Mouse (Mus musculus) megakaryocyte, adult 5-6 weeks (primary cell): ENCODE measurements around the gene 2610528A11Rik. TPM values are rescaled to one million over a fixed set of nuclear protein-coding genes. Genes with fewer than 3 reads are reported as not detected.

ENCODE experiments used
- ATAC-seq: 2 replicates; pipeline ENCODE4 v1.8.0; 2016; ENCODE audit warnings: mild to moderate bottlenecking, inconsistent platforms; ENCODE audit not compliant: poor library complexity, severe bottlenecking
- total RNA-seq, 2 experiments: library from RNA; stranded (forward) in 1 of 2; stranded (reverse) in 1 of 2; fragments of 153-499, 151-499 nt in 1 of 2; fragments of 221-1000, 200-1000 nt in 1 of 2; gene quantifications; 2 replicates each; pipeline versions ENCODE4 v1.2.3 to v1.2.4; 2015 to 2017

2610528A11Rik gene
- total RNA-seq, 2 experiments from 2014 or later, result 0.55 to 1.1 TPM

- no peak for ATAC-seq
These were observed 18.3 kb downstream of the 2610528A11Rik start for GRCm38 (mm10) chr14:37095556-37095955.

- ATAC-seq, result no peak
These were observed 19.4 kb downstream of the 2610528A11Rik start for GRCm38 (mm10) chr14:37094436-37094835.

DNA sequence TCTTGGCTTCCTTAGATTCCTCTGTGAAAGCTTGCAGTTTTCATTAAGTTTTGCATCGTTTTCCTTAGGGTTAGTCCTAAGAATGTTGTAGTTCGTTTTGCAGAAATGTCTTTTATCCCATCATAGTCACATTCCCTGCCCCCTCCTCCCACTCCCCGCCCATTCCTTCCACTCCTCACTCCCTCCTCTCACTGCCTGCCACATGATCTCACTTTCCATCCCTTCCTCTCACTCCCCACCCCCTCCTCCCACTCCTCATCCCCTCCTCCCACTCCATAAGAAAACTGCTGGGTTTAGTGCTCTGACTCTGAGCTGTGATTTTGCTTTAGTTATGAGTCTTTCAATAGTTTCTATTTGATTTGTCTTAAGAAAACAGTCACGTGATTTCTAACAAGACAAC lies 30.1 kb downstream of the 2610528A11Rik start:
- no peak for ATAC-seq

GRCm38 (mm10) chr14:37080724-37081123 lies 33.1 kb downstream of the 2610528A11Rik start:
- ATAC-seq, result no peak

DNA sequence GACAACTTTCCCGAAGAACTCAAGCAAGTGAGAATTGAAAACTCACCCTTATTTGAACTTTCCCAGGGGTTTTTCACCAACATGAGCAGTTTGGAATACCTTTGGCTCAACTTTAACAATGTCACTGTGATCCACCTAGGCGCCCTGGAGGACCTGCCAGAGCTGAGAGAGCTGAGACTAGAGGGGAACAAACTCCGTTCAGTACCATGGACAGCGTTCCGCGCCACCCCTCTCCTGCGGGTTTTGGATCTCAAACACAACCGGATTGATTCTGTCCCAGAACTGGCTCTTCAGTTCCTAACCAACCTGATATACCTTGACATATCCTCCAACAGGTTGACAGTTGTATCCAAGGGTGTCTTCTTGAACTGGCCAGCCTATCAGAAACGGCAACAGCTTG lies 45.3 kb downstream of the 2610528A11Rik start:
- ATAC-seq, result no peak

GRCm38 (mm10) chr14:37067629-37068028 lies 46.2 kb downstream of the 2610528A11Rik start, which contains the start of gene Lrit2:
Gene Lrit2 (plus strand): TSS chr14:37067929.
- no peak for ATAC-seq

DNA sequence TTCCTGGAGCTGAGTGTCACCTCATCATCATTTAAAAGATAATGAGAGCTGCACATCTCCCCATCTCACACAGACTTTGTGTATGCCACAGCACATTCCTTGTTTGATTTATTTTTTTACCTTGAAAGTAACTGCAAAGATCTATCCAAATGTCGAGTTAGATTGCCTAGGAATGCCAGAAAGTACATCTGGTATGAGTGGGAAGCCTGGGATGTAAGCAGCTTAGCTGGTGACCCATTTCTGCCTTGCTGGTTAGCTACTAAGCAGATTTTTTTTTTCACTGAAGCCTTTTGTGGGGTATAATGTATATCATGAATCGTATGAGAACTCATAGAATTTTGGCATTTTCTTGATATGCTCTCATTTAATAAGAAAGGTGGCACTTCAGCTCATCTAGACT lies 47.2 kb downstream of the 2610528A11Rik start:
- no peak for ATAC-seq

DNA sequence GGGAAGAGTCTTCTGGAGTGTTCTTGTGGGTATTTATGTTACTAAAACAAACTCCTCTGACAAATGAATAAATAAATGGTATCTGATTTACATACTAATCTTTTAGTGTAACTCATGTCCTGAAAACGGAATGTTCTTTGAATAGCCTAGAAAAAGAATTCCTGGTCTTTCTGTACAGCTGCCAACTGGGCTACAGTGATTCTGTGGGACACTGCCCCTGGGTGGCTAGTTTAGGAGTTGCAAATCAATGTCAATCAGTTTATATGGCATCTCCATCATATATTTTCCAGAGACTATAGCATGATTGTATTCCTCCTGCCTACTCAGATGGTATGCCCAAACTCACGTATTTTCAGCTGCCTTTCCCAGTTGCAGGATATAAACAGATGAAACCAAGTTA lies 49.0 kb downstream of the 2610528A11Rik start:
- ATAC-seq, result no peak

Other genes with a start within 250 kb of the 2610528A11Rik start
- 11.4 and 15.1 TPM in 2 replicates for gene Ccser2, start 145.2 kb downstream of the 2610528A11Rik start, total RNA-seq (2015)
- gene Ccser2, start 145.2 kb downstream of the 2610528A11Rik start, total RNA-seq (2017), result 11.6 and 11.9 TPM in 2 replicates
- gene Rgr, start 65.1 kb downstream of the 2610528A11Rik start, total RNA-seq (2015), result not detected in 2 replicates
- gene Rgr, start 65.1 kb downstream of the 2610528A11Rik start, total RNA-seq (2017), result not detected in 2 replicates
- gene Lrit1, start 59.2 kb downstream of the 2610528A11Rik start, total RNA-seq (2015), result not detected in 2 replicates
- gene Lrit1, start 59.2 kb downstream of the 2610528A11Rik start, total RNA-seq (2017), result not detected in 2 replicates
- not detected in 2 replicates for gene Lrit2, start 46.1 kb downstream of the 2610528A11Rik start, total RNA-seq (2015)
- not detected in 2 replicates for gene Lrit2, start 46.1 kb downstream of the 2610528A11Rik start, total RNA-seq (2017)
- not detected in 2 replicates for gene Cdhr1, start 15.7 kb downstream of the 2610528A11Rik start, total RNA-seq (2015)
- 0.08 TPM in 1 of 2 replicates, not detected in the other for gene Cdhr1, start 15.7 kb downstream of the 2610528A11Rik start, total RNA-seq (2017)
- gene Ghitm, start 21.2 kb upstream of the 2610528A11Rik start, total RNA-seq (2015), result 84.9 and 89.2 TPM in 2 replicates
- gene Ghitm, start 21.2 kb upstream of the 2610528A11Rik start, total RNA-seq (2017), result 85.7 and 101 TPM in 2 replicates